Mouse (Mus musculus) gastrocnemius, postnatal 36 days (tissue): ENCODE data around the gene Gm38394. TPM values are rescaled to one million over a fixed set of nuclear protein-coding genes. Genes with fewer than 3 reads are reported as not detected.

ENCODE experiments used
- DNase-seq, 2 experiments: peaks; one replicate each; pipeline ENCODE4 v3.0.0; 2022
- intact Hi-C: fragments of 180-260 bp; cut with DNase I; formaldehyde crosslinking; loops from one replicate; pipeline ENCODE4 v1.15.1; 2025
- total RNA-seq, 2 experiments: library from RNA; stranded (reverse); gene quantifications; 2 replicates each; pipeline ENCODE4 v1.2.3; 2021

Gm38394 gene
- total RNA-seq, 2 experiments from 2014 or later = 28.4 to 29.1 TPM

DNA sequence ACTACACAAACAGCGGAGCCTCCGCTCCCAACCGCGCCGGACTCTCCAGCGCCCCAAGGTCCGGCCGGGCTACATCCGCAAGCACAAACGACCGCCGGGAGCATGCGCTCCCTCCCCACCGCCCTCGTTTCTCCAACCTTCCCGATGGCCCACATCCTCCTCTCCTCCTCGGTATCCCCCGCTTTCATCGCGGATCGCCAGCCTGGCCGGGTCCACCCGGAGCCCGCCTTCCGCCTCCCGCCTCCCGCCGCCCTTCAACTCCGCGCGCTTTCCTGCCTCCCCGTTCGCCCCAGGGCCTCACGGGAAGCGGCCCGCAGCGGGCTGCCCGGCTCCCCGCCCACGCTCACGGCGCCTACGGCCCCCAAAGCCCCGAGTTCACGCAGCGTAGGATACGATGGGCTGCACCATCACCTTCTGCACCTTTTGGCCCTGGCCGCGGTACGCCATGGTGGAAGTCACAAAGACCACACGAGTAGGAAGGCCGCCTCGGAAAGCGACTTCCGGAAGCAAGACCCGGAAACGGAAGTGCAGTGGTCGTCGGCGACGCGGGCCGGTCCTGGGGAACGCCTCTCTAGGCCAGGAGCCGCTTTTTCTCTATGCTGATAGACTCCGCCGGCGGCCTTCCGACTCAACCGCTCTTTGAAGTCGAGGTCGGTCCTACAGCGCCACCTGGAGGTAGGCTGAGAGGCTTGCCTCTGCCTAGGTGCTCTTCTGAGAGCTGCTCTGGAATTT is 51.2 kb downstream of the Gm38394 start, which contains the start of gene Snrpe:
Gene Snrpe, minus strand, starts transcription at position 521 of the 732 bp plus-strand sequence.
- intact Hi-C loops = loop anchor here (2.0 to 10.0 kb wide), 4 partner anchors 229 to 575 kb away; partner anchors contain the start of gene Mdm4

DNA sequence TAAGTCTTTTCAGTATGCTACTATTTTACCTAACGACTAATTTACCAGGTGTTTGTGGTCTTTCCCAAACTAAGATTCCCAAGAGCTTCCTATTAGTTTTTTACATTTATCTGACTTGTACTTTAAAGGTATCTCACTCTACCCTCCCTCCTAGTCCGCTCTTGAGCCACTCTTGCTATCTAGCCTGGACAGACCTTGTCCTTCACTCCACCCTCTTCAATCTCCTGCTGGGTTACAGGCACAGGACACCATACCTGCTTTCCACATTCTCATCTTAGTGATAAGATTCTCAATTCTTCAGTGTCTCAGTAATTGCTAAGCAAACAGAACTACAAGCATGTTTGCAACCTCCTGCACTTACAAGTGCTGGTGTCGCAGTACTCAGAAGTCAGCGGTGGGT is 57.9 kb downstream of the Gm38394 start:
- intact Hi-C loops = no loop called here
- no peak for DNase-seq

More for the DNA sequence above, 51.2 kb downstream of the Gm38394 start, which contains the start of gene Snrpe:
- DNase-seq = peak; percentile 88 to 97

DNA sequence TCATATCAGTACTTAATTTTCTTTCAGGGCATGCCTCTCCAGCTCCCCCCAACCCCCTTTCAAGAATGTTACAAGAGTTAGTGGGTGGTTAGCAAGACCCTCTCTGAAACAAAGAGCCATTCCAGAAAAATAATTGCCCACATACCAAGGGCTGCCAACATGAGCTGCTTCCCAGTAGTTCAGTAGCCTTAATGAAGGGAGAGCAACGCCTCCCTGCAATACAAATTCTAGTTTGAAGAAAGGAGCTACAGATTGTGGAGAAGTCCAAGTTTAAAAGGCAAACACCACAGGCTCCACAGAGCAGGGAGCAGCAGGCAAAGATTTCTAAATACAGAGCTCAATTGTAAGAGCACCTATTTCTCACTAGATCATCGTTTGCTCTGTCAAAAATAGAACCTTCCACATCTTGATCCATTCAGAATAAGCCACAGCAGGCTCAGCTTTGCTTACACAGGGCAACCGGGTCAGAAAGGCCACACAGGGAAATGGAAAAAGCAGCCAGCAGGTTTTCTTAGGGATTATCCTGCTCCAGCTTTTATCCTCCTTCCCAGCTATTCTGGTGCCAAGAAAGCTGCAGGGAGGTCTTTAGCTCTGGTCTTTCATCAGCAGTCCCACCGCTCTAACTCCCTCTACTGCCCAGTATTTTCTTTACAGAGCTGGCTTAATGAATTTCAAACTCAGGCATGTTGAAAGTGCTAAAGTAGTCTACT is 64.7 kb downstream of the Gm38394 start:
- DNase-seq = no peak
- intact Hi-C loops = no loop called here

DNA sequence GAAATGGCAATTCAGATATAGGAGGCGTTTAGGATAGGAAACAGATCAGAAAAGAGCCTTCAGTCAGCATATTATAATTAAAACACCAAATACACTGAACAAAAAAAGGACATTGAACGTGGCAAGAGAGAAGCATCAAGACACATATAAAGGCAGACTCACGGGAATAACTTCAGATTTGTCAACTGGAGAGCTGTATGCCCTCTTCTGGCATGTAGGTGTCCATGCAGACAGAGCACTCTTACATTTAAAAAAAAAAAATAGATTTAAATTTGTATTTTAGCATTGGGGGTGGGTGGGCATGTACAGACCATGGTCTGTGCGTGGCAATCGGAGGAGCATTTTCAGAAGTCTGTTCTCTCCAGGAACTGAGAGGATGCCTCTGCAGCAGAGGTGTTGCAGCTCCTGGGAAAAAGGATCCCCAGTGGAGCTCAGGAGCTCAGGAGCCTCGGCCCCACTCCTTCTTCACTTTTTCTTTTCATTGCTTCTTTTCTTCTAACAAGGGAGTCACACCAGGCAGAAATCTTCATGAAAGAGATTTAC is 75.1 kb downstream of the Gm38394 start:
- no peak for DNase-seq
- intact Hi-C loops = no loop called here

DNA sequence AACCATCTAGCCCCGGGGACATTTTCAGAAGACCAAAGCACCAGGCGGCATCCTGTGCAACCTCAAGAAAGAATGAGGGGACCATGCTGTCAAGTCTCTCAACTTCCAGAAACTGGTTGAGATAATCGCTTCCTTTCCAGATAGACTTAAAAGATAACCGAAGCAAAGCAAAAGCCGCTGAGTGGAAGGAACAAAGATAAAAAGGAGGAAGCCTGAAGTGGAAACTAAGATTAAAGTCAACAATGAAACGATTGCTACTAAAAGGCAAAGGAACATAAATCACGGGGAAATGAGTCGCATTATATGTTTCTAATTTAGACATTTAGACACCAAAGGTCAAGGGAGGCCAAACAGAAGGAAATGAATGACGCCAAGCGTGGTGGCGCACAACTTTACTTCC is 89.8 kb downstream of the Gm38394 start:
- intact Hi-C loops = no loop called here
- no peak for DNase-seq

Other genes starting within 250 kb of the Gm38394 start
- gene Sox13, start 236.9 kb downstream of the Gm38394 start, total RNA-seq = 1 to 10 TPM; 6.7 to 9.6 TPM
- gene Snrpe, start 51.0 kb downstream of the Gm38394 start, total RNA-seq = 10 to 100 TPM; 42.6 to 43.8 TPM
- gene Zbed6, start 433 bp downstream of the Gm38394 start, total RNA-seq = 1 to 10 TPM; 5.1 to 8.2 TPM
- gene Lax1, start 28.8 kb upstream of the Gm38394 start, total RNA-seq = not detected
- 10 to 100 TPM in 1 of 2 experiments, 1 to 10 TPM in 1; 8.6 to 12.9 TPM for gene Atp2b4, start 139.7 kb upstream of the Gm38394 start, total RNA-seq
- gene Optc, start 246.7 kb upstream of the Gm38394 start, total RNA-seq = not detected